Comparison of ENCODE assay signal across 13 mouse cellular contexts in genomic region chr5:136052861-136053655, GRCm38 (mm10). TPM values are rescaled to one million over a fixed set of nuclear protein-coding genes. Genes with fewer than 3 reads are reported as not detected.
DNase-seq lines count a peak whose midpoint lies in the region; ATAC-seq and TF ChIP-seq lines count a peak whose summit lies in the region.
"Had no signal": no experiment of that assay in that cellular context is flagged by ENCODE, and none has a peak within 500 bp of the region (broad histone marks: within the 10 kb centered on the region; RNA-seq: fewer than 3 reads in every experiment).

No protein-coding gene starts in this region.

- H3K27ac ChIP-seq in ES-Bruce4 (ENCODE audit: insufficient read depth, low read length) = peak overlapping the region; percentile 10
- no peak overlapping the region for H3K27ac ChIP-seq in kidney, adult 2 months (ENCODE audit: insufficient read depth, low read depth, low read length)
- H3K27ac ChIP-seq in lung, embryonic 16.5 days (ENCODE audit: low read length) = peak overlapping the region; percentile 65
- no peak overlapping the region for H3K27ac ChIP-seq in forebrain, embryonic 12.5 days
- H3K27ac ChIP-seq: macrophage had no signal

- 68% methylated on average over 8 of the region's 8 CpGs for WGBS in kidney, adult 2 months
- WGBS in lung, embryonic 16.5 days = 63% methylated on average over 8 of the region's 8 CpGs
- WGBS in forebrain, embryonic 12.5 days = 88% methylated on average over 8 of the region's 8 CpGs

- no peaks in the 10 kb centered on the region for H3K9me3 ChIP-seq in ES-Bruce4 (replicated peaks; ENCODE audit: control insufficient read depth, insufficient read depth, low read length, poor library complexity, severe bottlenecking)
- H3K9me3 ChIP-seq in lung, embryonic 16.5 days (ENCODE audit: control insufficient read depth, low read length) = 0 out of 2 replicates have a peak, but pooled peaks cover 4% of the 10 kb centered on the region
- H3K9me3 ChIP-seq in forebrain, embryonic 12.5 days = no peaks in the 10 kb centered on the region

- no peak for TF ChIP-seq POLR2A in ES-Bruce4 (IDR thresholded peaks at IDR 0.05; ENCODE audit: insufficient read depth, low read length)
- TF ChIP-seq POLR2A in kidney, adult 2 months (IDR thresholded peaks at IDR 0.05; ENCODE audit: low read depth, low read length) = no peak

- H3K4me1 ChIP-seq in ES-Bruce4 (ENCODE audit: control insufficient read depth, insufficient read depth, low read length) = peaks cover 9% of the 10 kb centered on the region
- H3K4me1 ChIP-seq in kidney, adult 2 months (ENCODE audit: control insufficient read depth, insufficient read depth, low read length) = peaks cover 3% of the 10 kb centered on the region; the same call in 1 of the 2 replicates
- peaks cover 16% of the 10 kb centered on the region for H3K4me1 ChIP-seq in lung, embryonic 16.5 days (replicated peaks; ENCODE audit: control insufficient read depth, insufficient read depth, low read length)
- H3K4me1 ChIP-seq in forebrain, embryonic 12.5 days = peaks cover 13% of the 10 kb centered on the region

- peak; percentile 32; the same call in 1 of the 2 replicates for ATAC-seq in lung, embryonic 16.5 days (ENCODE audit: low read depth)
- ATAC-seq in CD4-positive, CD25-positive, alpha-beta regulatory T cell, adult 4 months = no peak
- ATAC-seq in forebrain, embryonic 12.5 days (ENCODE audit: low FRiP score) = no peak

- H3K27me3 ChIP-seq in ES-Bruce4 (ENCODE audit: control insufficient read depth, insufficient read depth, low read length, poor library complexity, severe bottlenecking) = no peaks in the 10 kb centered on the region
- H3K27me3 ChIP-seq in kidney, adult 2 months (replicated peaks; ENCODE audit: control insufficient read depth, insufficient read depth, low read length) = no peaks in the 10 kb centered on the region
- no peaks in the 10 kb centered on the region for H3K27me3 ChIP-seq in lung, embryonic 16.5 days (ENCODE audit: control insufficient read depth, insufficient read depth, low read depth, low read length)
- H3K27me3 ChIP-seq in forebrain, embryonic 12.5 days = no peaks in the 10 kb centered on the region

- no peaks in the 10 kb centered on the region for H3K36me3 ChIP-seq in ES-Bruce4 (ENCODE audit: control insufficient read depth, insufficient read depth, low read length, poor library complexity, severe bottlenecking)
- H3K36me3 ChIP-seq in kidney, adult 2 months (ENCODE audit: control insufficient read depth, insufficient read depth, low read length) = no peaks in the 10 kb centered on the region
- no peaks in the 10 kb centered on the region for H3K36me3 ChIP-seq in lung, embryonic 16.5 days (ENCODE audit: control insufficient read depth, insufficient read depth, low read length)
- no peaks in the 10 kb centered on the region for H3K36me3 ChIP-seq in forebrain, embryonic 12.5 days (replicated peaks)
- H3K36me3 ChIP-seq: embryonic facial prominence, embryonic 13.5 days had no signal

- TF ChIP-seq CTCF in ES-Bruce4 (IDR thresholded peaks at IDR 0.05; ENCODE audit: low read depth, low read length) = no peak
- no peak for TF ChIP-seq CTCF in kidney, adult 2 months (conservative IDR thresholded peaks at IDR 0.05; ENCODE audit: insufficient read depth, insufficient read length, low read depth, low read length)

- no peak overlapping the region for H3K4me2 ChIP-seq in lung, embryonic 16.5 days (ENCODE audit: low read depth, low read length)
- H3K4me2 ChIP-seq in forebrain, embryonic 12.5 days = no peak overlapping the region
- H3K4me2 ChIP-seq: embryonic facial prominence, embryonic 13.5 days had no signal

- no peak overlapping the region for H3K4me3 ChIP-seq in ES-Bruce4 (ENCODE audit: low read depth, low read length)
- no peak overlapping the region for H3K4me3 ChIP-seq in kidney, adult 2 months (ENCODE audit: insufficient read depth, low read depth, low read length)
- H3K4me3 ChIP-seq in lung, embryonic 16.5 days (ENCODE audit: low read length) = no peak overlapping the region
- H3K4me3 ChIP-seq in forebrain, embryonic 12.5 days (replicated peaks) = no peak overlapping the region
- H3K4me3 ChIP-seq: embryonic facial prominence, embryonic 13.5 days had no signal

- DNase-seq in 3T3-L1 (ENCODE audit: low read depth, low spot score) = peak; percentile 64
- peak; percentile 77 for DNase-seq in kidney, adult 2 months
- no peak for DNase-seq in left cerebral cortex, adult 8-10 months (ENCODE audit: low spot score in 2 of 2)
- DNase-seq: cerebellum, adult 9-11 months; heart, adult 11 months; heart, postnatal 4 days had no signal

- H3K9ac ChIP-seq in ES-Bruce4 (ENCODE audit: low read depth, poor library complexity, severe bottlenecking) = no peak overlapping the region
- no peak overlapping the region for H3K9ac ChIP-seq in lung, embryonic 16.5 days (ENCODE audit: low read length)
- H3K9ac ChIP-seq in forebrain, embryonic 12.5 days = no peak overlapping the region
- H3K9ac ChIP-seq: embryonic facial prominence, embryonic 13.5 days had no signal

- TF ChIP-seq EP300 in ES-Bruce4 (IDR thresholded peaks at IDR 0.05; ENCODE audit: insufficient read depth, low read depth, low read length) = no peak

RNA-seq across cellular contexts. Expression of gene Upk3bl, which starts 1.2 kb away (rescaled TPM):
- 2.7 and 3.7 TPM in 2 replicates for polyA plus RNA-seq in ES-Bruce4 (2011; ENCODE audit: insufficient read depth, insufficient read length, low read depth, missing spikeins)
- 0.52 and 0.96 TPM in 2 replicates for polyA plus RNA-seq in kidney, adult 2 months (2012; rRNA removed)
- polyA plus RNA-seq in lung, embryonic 16.5 days (2015; fragmentation: Nextera tagmentation; extraction: Ambion mirVana) = 5.4 and 8.7 TPM in 2 replicates
- under 1 TPM in 2 of 4 experiments, not detected in 2; 0.59 to 0.81 TPM for total RNA-seq in left cerebral cortex, adult 8-10 months (2022)
- polyA plus RNA-seq in CD4-positive, CD25-positive, alpha-beta regulatory T cell, adult 4 months (2017; shearing (Covaris generic)) = not detected
- polyA plus RNA-seq in forebrain, embryonic 12.5 days (2016; fragmentation: Nextera tagmentation; extraction: Ambion mirVana) = 0.32 and 0.92 TPM in 2 replicates
- total RNA-seq: heart, postnatal 4 days had no signal
- polyA plus RNA-seq: macrophage; spleen, adult 2 months had no signal

RNA-seq across cellular contexts. Expression of gene Upk3b, which starts 14.8 kb away (rescaled TPM):
- 0.34 and 0.38 TPM in 2 replicates for polyA plus RNA-seq in ES-Bruce4 (2011; ENCODE audit: insufficient read depth, insufficient read length, low read depth, missing spikeins)
- polyA plus RNA-seq in kidney, adult 2 months (2012; rRNA removed) = 7.7 and 8.1 TPM in 2 replicates
- 27.1 and 32.1 TPM in 2 replicates for polyA plus RNA-seq in lung, embryonic 16.5 days (2015; fragmentation: Nextera tagmentation; extraction: Ambion mirVana)
- total RNA-seq in left cerebral cortex, adult 8-10 months (2022) = not detected
- not detected for polyA plus RNA-seq in CD4-positive, CD25-positive, alpha-beta regulatory T cell, adult 4 months (2017; shearing (Covaris generic))
- not detected in 2 replicates for polyA plus RNA-seq in forebrain, embryonic 12.5 days (2016; fragmentation: Nextera tagmentation; extraction: Ambion mirVana)
- polyA plus RNA-seq: macrophage had no signal

RNA-seq across cellular contexts. Expression of gene Rasa4, which starts 30.7 kb away (rescaled TPM):
- polyA plus RNA-seq in ES-Bruce4 (2011; ENCODE audit: insufficient read depth, insufficient read length, low read depth, missing spikeins) = 5.9 and 6.6 TPM in 2 replicates
- polyA plus RNA-seq in kidney, adult 2 months (2012; rRNA removed) = 7.6 and 9.1 TPM in 2 replicates
- polyA plus RNA-seq in lung, embryonic 16.5 days (2015; fragmentation: Nextera tagmentation; extraction: Ambion mirVana) = 3.3 and 4.4 TPM in 2 replicates
- total RNA-seq in left cerebral cortex, adult 8-10 months (2022) = 10 to 100 TPM in 1 of 4 experiments, 1 to 10 TPM in 3; 6.2 to 13.4 (median 8.0) TPM
- 1 to 10 TPM; 1.7 to 2.8 TPM for polyA plus RNA-seq in CD4-positive, CD25-positive, alpha-beta regulatory T cell, adult 4 months (2017; shearing (Covaris generic))
- polyA plus RNA-seq in forebrain, embryonic 12.5 days (2016; fragmentation: Nextera tagmentation; extraction: Ambion mirVana) = 6.2 and 8.0 TPM in 2 replicates

RNA-seq across cellular contexts. Expression of gene Dtx2, which starts 58.5 kb away (rescaled TPM):
- 23.7 and 25.0 TPM in 2 replicates for polyA plus RNA-seq in ES-Bruce4 (2011; ENCODE audit: insufficient read depth, insufficient read length, low read depth, missing spikeins)
- 16.3 and 16.7 TPM in 2 replicates for polyA plus RNA-seq in kidney, adult 2 months (2012; rRNA removed)
- polyA plus RNA-seq in lung, embryonic 16.5 days (2015; fragmentation: Nextera tagmentation; extraction: Ambion mirVana) = 26.6 and 27.6 TPM in 2 replicates
- 10 to 100 TPM in 1 of 4 experiments, 1 to 10 TPM in 3; 7.5 to 11.3 (median 9.6) TPM for total RNA-seq in left cerebral cortex, adult 8-10 months (2022)
- polyA plus RNA-seq in CD4-positive, CD25-positive, alpha-beta regulatory T cell, adult 4 months (2017; shearing (Covaris generic)) = 10 to 100 TPM in 1 of 2 experiments, 1 to 10 TPM in 1; 7.9 to 14.1 TPM
- 29.7 and 32.9 TPM in 2 replicates for polyA plus RNA-seq in forebrain, embryonic 12.5 days (2016; fragmentation: Nextera tagmentation; extraction: Ambion mirVana)

Comparison
In these comparisons a context has a peak if more than half of its experiments do, and no peak if none do; other contexts are left out.
1. DNase-seq: peak in 3T3-L1 (single experiment) and kidney, adult 2 months (single experiment); none in left cerebral cortex, adult 8-10 months (0 of 2).
2. H3K27ac ChIP-seq: peak in ES-Bruce4 (single experiment) and lung, embryonic 16.5 days (single experiment); none in kidney, adult 2 months (single experiment) and forebrain, embryonic 12.5 days (single experiment).